Mouse (Mus musculus) liver, embryonic 12.5 days (tissue): ENCODE results near the gene Psmg1. TPM values are rescaled to one million over a fixed set of nuclear protein-coding genes. Genes with fewer than 3 reads are reported as not detected.

ENCODE experiments used
- microRNA-seq: library from miRNA; unstranded; fragments of <30 nt; microRNA quantifications from one replicate; pipeline ENCODE4, GENCODE M21; 2017
- polyA plus RNA-seq: library from polyadenylated mRNA; unstranded; fragments of >200 nt; fragmentation: Nextera tagmentation; extraction: Ambion mirVana; gene quantifications from 2 replicates; pipeline ENCODE4 v1.2.1, GENCODE M21; 2016

Gene Psmg1
- polyA plus RNA-seq, 1 experiment from 2014 or later: 81.8 TPM

Small RNAs within 50 kb of the gene (microRNA-seq; reads per million reads assigned to microRNA genes)
- not detected for gene Gm27833

Other genes starting within 250 kb of the Psmg1 start
- gene Brwd1, start 91.6 kb upstream of the Psmg1 start, polyA plus RNA-seq: 26.6 and 27.6 TPM in 2 replicates
- 238 and 246 TPM in 2 replicates for gene Hmgn1, start 136.8 kb upstream of the Psmg1 start, polyA plus RNA-seq
- gene Wrb, start 154.4 kb upstream of the Psmg1 start, polyA plus RNA-seq: 26.0 and 30.9 TPM in 2 replicates
- gene Lca5l, start 201.3 kb upstream of the Psmg1 start, polyA plus RNA-seq: 0.17 and 0.20 TPM in 2 replicates
- gene Sh3bgr, start 209.5 kb upstream of the Psmg1 start, polyA plus RNA-seq: 1.1 and 1.7 TPM in 2 replicates
- gene B3galt5, start 244.8 kb upstream of the Psmg1 start, polyA plus RNA-seq: 0.08 and 0.53 TPM in 2 replicates